Mouse (Mus musculus) spleen, adult 2 months (tissue): ENCODE measurements around the gene Spata5. TPM values are rescaled to one million over a fixed set of nuclear protein-coding genes. Genes with fewer than 3 reads are reported as not detected.
"Not testable (repeated sequence)": the region's sequence is repeated elsewhere in the genome, so short reads cannot be mapped to it uniquely, and the experiment has no call there.

ENCODE experiments used
- DNase-seq, 2 experiments: peaks; one replicate each; pipeline versions ENCODE4 v3.0.0 to v3.0.0-alpha.2; 2012 to 2021; ENCODE audit warnings: low spot score in 2 of 2, low read depth in 1 of 2
- H3K27ac ChIP-seq: fragments of 200-500 bp; 2 replicates; pipeline ENCODE4 v1.5.1; 2012; ENCODE audit warnings: low read length, inconsistent platforms; ENCODE audit not compliant: insufficient read depth
- H3K27me3 ChIP-seq: fragments of 200-500 bp; 2 replicates; pipeline ENCODE4 v1.6.1; 2012; ENCODE audit warnings: mild to moderate bottlenecking, moderate library complexity, low read length, inconsistent platforms; ENCODE audit not compliant: control insufficient read depth, insufficient read depth
- H3K36me3 ChIP-seq: fragments of 200-500 bp; 2 replicates; pipeline ENCODE4 v1.6.1; 2012; ENCODE audit warnings: mild to moderate bottlenecking, low read length, inconsistent platforms; ENCODE audit not compliant: control insufficient read depth, insufficient read depth
- H3K4me1 ChIP-seq: fragments of 200-500 bp; 2 replicates; pipeline ENCODE4 v1.6.1; 2011; ENCODE audit warnings: inconsistent platforms; ENCODE audit not compliant: control insufficient read depth, insufficient read depth, insufficient read length
- H3K4me3 ChIP-seq: fragments of 200-500 bp; 2 replicates; pipeline ENCODE4 v1.5.1; 2011; ENCODE audit warnings: mild to moderate bottlenecking, inconsistent platforms; ENCODE audit not compliant: insufficient read depth, insufficient read length; ENCODE audit errors: extremely low read depth
- CTCF ChIP-seq: fragments of 200-500 bp; IDR thresholded peaks from 2 replicates; pipeline ENCODE4 v1.5.1; 2011; ENCODE audit warnings: mild to moderate bottlenecking, inconsistent platforms; ENCODE audit not compliant: insufficient read depth, insufficient read length, insufficient replicate concordance; ENCODE audit errors: extremely low read depth
- POLR2A ChIP-seq: fragments of 200-500 bp; IDR thresholded peaks from 2 replicates; pipeline ENCODE4 v1.6.1; 2011; ENCODE audit warnings: low read depth, low read length, inconsistent platforms
- WGBS: fragments of 180-500 bp; shearing (Covaris S2); methylation state at CpG from one replicate; pipeline ENCODE4 v1.1.7; 2018; 5-methylcytosine and 5-hydroxymethylcytosine counted together
- polyA plus RNA-seq: library from polyadenylated mRNA; depleted of rRNA; stranded (reverse); fragments of >200 nt; gene quantifications from 2 replicates; pipeline ENCODE4 v1.2.3, GENCODE M21; 2012

Gene Spata5
- polyA plus RNA-seq, 1 experiment, result 2.3 TPM

DNA sequence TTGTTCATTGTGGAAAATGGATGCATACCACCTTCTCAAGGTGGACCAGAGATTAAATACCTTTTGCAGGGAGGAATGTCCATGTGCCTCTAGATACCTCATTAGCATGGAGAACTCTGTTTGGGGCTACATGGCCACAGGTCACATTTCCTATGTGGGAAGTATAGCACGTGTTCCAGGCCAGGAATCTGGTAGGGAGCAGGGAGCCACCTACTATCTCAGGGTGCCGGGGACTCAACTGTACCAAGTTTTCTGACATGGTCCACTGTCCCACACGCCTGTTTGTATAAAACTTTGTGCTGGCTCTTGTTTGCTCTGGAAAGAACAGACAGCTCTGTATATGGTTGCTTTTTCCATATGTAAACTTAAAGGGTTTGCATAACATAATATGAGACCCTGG, 158.0 kb downstream of the Spata5 start:
- 94% methylated on average over 3 of the region's 3 CpGs for WGBS
- no peak overlapping the region for H3K27ac ChIP-seq
- H3K36me3 ChIP-seq, result peaks cover 6% of the 10 kb centered on the region; the same call in 1 of the 2 replicates
- DNase-seq, result no peak
- no peak for TF ChIP-seq CTCF
- no peak for TF ChIP-seq POLR2A
- no peak overlapping the region for H3K4me3 ChIP-seq
- no peaks in the 10 kb centered on the region for H3K27me3 ChIP-seq
- H3K4me1 ChIP-seq, result no peaks in the 10 kb centered on the region

DNA sequence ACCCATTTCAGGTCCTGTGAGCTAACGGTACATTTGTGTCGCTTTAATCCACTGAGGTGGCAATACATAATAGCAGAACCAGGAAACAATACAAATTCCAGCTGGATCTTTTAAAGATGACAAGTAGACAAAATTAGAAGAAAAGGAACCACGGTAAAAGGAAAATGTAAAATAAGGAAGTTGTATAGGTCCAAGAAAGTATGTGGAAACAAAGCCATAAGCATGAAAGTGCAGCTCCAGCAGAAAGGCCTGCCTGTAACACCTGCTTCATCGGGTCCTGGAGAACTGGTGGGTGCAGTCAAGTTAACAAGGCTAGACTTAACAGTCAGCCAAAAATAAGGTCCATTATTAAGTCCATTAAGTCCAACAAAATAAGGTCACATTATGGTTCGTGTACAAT, 164.9 kb downstream of the Spata5 start:
- no peak overlapping the region for H3K4me3 ChIP-seq
- no peak for DNase-seq
- 55% methylated on average over 5 of the region's 5 CpGs for WGBS
- H3K4me1 ChIP-seq, result no peaks in the 10 kb centered on the region; the same call in 1 of the 2 replicates
- H3K27ac ChIP-seq, result no peak overlapping the region
- TF ChIP-seq CTCF (no peak), POLR2A (no peak)
- H3K27me3 ChIP-seq, result no peaks in the 10 kb centered on the region
- H3K36me3 ChIP-seq, result peaks cover 2% of the 10 kb centered on the region; the same call in 1 of the 2 replicates

DNA sequence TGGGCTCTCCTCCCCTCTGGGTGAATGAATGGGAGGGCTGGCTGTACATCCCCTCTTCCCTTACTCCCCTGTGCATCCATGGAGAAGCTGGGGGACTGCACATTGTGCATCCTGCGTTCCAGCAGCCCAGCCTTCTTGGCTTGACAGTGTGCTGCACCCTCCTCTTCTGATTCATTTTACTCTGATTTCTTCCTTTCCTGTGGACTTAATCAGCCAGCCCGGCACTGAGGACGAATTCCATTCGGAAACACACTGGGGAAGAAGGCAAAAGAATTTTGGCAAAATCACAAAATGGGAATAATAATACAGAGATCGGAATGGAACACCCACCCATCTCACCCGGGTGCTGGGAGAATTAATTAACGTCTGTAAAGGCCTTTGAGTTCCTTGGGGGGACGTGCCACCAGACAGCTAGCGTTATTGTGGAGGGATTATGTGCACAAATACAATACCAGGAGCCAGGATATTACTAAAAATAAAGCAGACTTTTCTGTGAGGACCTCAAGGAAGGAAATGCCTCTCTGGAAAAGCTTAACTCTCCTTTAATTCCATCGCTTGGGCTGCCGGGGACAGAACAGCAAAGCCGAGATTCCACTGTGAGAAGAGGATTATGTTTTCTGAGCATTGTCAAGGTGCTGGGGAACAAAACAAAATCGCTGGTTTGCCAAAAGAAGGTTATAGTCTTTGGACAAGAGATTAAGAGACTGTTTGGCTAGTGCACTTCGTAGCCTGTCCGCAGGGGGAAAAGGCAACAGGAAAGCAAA, 166.5 kb downstream of the Spata5 start:
- H3K36me3 ChIP-seq, result no peaks in the 10 kb centered on the region
- H3K27me3 ChIP-seq, result no peaks in the 10 kb centered on the region
- TF ChIP-seq POLR2A, result no peak
- TF ChIP-seq CTCF, result no peak
- no peak for DNase-seq
- H3K27ac ChIP-seq, result no peak overlapping the region
- H3K4me3 ChIP-seq, result no peak overlapping the region
- WGBS, result 85% methylated on average over 15 of the region's 15 CpGs
- no peaks in the 10 kb centered on the region; the same call in 1 of the 2 replicates for H3K4me1 ChIP-seq

GRCm38 (mm10) chr3:37586731-37587578, 167.3 kb downstream of the Spata5 start:
- no peaks in the 10 kb centered on the region for H3K36me3 ChIP-seq
- TF ChIP-seq POLR2A, result no peak
- no peaks in the 10 kb centered on the region; the same call in 1 of the 2 replicates for H3K4me1 ChIP-seq
- H3K4me3 ChIP-seq, result no peak overlapping the region
- no peak overlapping the region for H3K27ac ChIP-seq
- WGBS, result 78% methylated on average over 16 of the region's 16 CpGs
- no peaks in the 10 kb centered on the region for H3K27me3 ChIP-seq
- DNase-seq, result no peak

GRCm38 (mm10) chr3:37595721-37596120, 176.0 kb downstream of the Spata5 start:
- TF ChIP-seq CTCF (no peak), POLR2A (no peak)
- Histone ChIP-seq H3K36me3 (no peaks in the 10 kb centered on the region), H3K4me3 (no peak overlapping the region), H3K27me3 (no peaks in the 10 kb centered on the region), H3K4me1 (no peaks in the 10 kb centered on the region), H3K27ac (no peak overlapping the region)
- no peak for DNase-seq
- WGBS, result 85% methylated on average over 10 of the region's 10 CpGs

DNA sequence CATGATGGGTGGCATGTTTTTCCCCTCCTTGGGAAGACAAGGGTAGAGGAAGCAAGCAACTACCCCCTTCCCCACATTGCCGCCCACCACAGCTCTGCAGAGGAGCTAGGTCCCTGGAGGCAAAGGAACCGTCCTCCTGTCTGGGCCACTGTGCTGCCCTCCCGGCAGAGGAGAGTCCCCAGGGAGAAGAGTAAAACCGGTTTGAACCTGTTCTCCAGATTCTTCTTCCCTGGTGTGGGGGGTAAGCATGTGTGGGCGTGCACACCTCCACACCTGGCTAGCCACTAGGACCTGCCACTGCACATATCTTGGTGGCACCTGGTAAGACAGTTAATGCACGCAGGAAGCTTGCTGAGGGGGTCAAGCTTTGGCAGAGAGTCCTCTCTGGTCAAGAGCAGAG, 176.8 kb downstream of the Spata5 start:
- Histone ChIP-seq H3K4me3 (no peak overlapping the region), H3K4me1 (no peaks in the 10 kb centered on the region), H3K36me3 (no peaks in the 10 kb centered on the region), H3K27ac (no peak overlapping the region), H3K27me3 (no peaks in the 10 kb centered on the region)
- DNase-seq, result no peak
- 51% methylated on average over 6 of the region's 6 CpGs for WGBS
- TF ChIP-seq CTCF (no peak), POLR2A (no peak)

DNA sequence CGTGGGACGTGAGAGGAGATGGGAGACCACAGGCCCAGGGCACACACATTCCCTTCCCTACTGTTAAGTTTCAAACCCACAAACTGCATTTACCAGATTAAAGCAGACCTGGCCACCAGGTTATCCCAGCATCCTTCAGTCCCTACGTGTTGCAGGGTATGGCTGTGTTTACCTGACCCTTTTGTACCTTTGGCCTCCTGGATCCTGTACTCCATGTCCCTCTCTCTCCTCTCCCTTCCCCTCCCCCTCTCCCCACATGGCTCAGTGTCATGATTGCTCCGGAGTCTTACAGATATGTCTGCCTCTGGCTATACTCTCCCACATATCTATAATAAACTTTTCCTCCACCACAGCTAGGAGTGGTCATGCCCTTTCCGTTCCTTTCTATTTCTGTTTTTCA, 177.5 kb downstream of the Spata5 start:
- Histone ChIP-seq H3K27me3 (no peaks in the 10 kb centered on the region), H3K27ac (no peak overlapping the region), H3K36me3 (no peaks in the 10 kb centered on the region), H3K4me1 (no peaks in the 10 kb centered on the region), H3K4me3 (no peak overlapping the region)
- WGBS, result 87% methylated on average over 5 of the region's 5 CpGs
- no peak for DNase-seq
- TF ChIP-seq CTCF (no peak), POLR2A (no peak)

GRCm38 (mm10) chr3:37599641-37600040, 179.9 kb downstream of the Spata5 start:
- 93% methylated on average over 14 of the region's 14 CpGs for WGBS
- H3K27ac ChIP-seq, DNase-seq, H3K27me3 ChIP-seq, H3K4me3 ChIP-seq, H3K36me3 ChIP-seq, H3K4me1 ChIP-seq: not testable (repeated sequence)
